Comparison of ENCODE assay signal across 21 mouse cellular contexts in genomic region chr15:97420292-97420691, GRCm38 (mm10).
DNase-seq lines count a peak whose midpoint lies in the region; ATAC-seq lines count a peak whose summit lies in the region.
"Had no signal": no experiment of that assay in that cellular context is flagged by ENCODE, and none has a peak within 500 bp of the region (broad histone marks: within the 10 kb centered on the region; RNA-seq: fewer than 3 reads in every experiment).

No protein-coding gene starts in this region.

- peaks cover 12% of the 10 kb centered on the region for H3K4me1 ChIP-seq in liver, embryonic 12.5 days
- H3K4me1 ChIP-seq: embryonic facial prominence, embryonic 10.5 days; embryonic facial prominence, embryonic 12.5 days; forebrain, embryonic 13.5 days had no signal

- no peak overlapping the region for H3K4me3 ChIP-seq in liver, embryonic 12.5 days
- H3K4me3 ChIP-seq: embryonic facial prominence, embryonic 10.5 days; embryonic facial prominence, embryonic 12.5 days; forebrain, embryonic 13.5 days; forebrain, embryonic 15.5 days had no signal

- no peaks in the 10 kb centered on the region for H3K9me3 ChIP-seq in liver, embryonic 12.5 days (replicated peaks)
- H3K9me3 ChIP-seq: embryonic facial prominence, embryonic 10.5 days; embryonic facial prominence, embryonic 12.5 days; forebrain, embryonic 13.5 days; forebrain, embryonic 15.5 days had no signal

- peaks cover 4% of the 10 kb centered on the region; the same call in 1 of the 2 replicates for H3K27me3 ChIP-seq in liver, embryonic 12.5 days (replicated peaks)
- H3K27me3 ChIP-seq: embryonic facial prominence, embryonic 12.5 days; forebrain, embryonic 13.5 days; forebrain, embryonic 15.5 days had no signal

- no peak overlapping the region for H3K27ac ChIP-seq in liver, embryonic 12.5 days
- H3K27ac ChIP-seq: embryonic facial prominence, embryonic 10.5 days; embryonic facial prominence, embryonic 12.5 days; forebrain, embryonic 13.5 days; forebrain, embryonic 15.5 days had no signal

- ATAC-seq in CD4-positive, CD25-positive, alpha-beta regulatory T cell, adult 4 months: peak; percentile 21
- ATAC-seq in liver, embryonic 12.5 days: no peak
- ATAC-seq: activated CD4-positive, CD25-positive, alpha-beta regulatory T cell, adult 4 months; forebrain, embryonic 13.5 days; forebrain, embryonic 15.5 days; forebrain, postnatal 0 days had no signal

- H3K36me3 ChIP-seq in liver, embryonic 12.5 days: no peaks in the 10 kb centered on the region
- H3K36me3 ChIP-seq: embryonic facial prominence, embryonic 10.5 days; embryonic facial prominence, embryonic 12.5 days; forebrain, embryonic 15.5 days had no signal

- H3K9ac ChIP-seq in liver, embryonic 12.5 days: no peak overlapping the region
- H3K9ac ChIP-seq: embryonic facial prominence, embryonic 12.5 days; forebrain, embryonic 13.5 days; forebrain, embryonic 15.5 days; forebrain, postnatal 0 days had no signal

- peak; percentile 27 for DNase-seq in CD4-positive helper T cell, adult 2 months (ENCODE audit: low read depth, low spot score)
- peak; percentile 41 for DNase-seq in induced T-regulatory cell, adult 2 months (ENCODE audit: low read depth)
- no peak for DNase-seq in heart, adult 9 months (ENCODE audit: low spot score in 2 of 2)
- no peak for DNase-seq in adrenal gland, postnatal 25 days
- DNase-seq in lung, postnatal 10 days: no peak
- DNase-seq: adrenal gland, adult 8-10 months; adrenal gland, postnatal 14 days; B cell, adult 2 months; cerebellum, adult 11 months; cerebellum, adult 2 months; cerebellum, adult 9-10 months; cerebellum, postnatal 10 days; cerebellum, postnatal 25 days; forebrain, postnatal 0 days had no signal

- WGBS in liver, embryonic 12.5 days (ENCODE audit: insufficient replicate concordance): 68% methylated on average over 2 of the region's 2 CpGs

- no peak overlapping the region for H3K4me2 ChIP-seq in liver, embryonic 12.5 days
- H3K4me2 ChIP-seq: embryonic facial prominence, embryonic 12.5 days; forebrain, embryonic 13.5 days; forebrain, embryonic 15.5 days had no signal

Comparison
In these comparisons a context has a peak if more than half of its experiments do, and no peak if none do; other contexts are left out.
1. DNase-seq: peak in CD4-positive helper T cell, adult 2 months (single experiment) and induced T-regulatory cell, adult 2 months (single experiment); none in heart, adult 9 months (0 of 2), adrenal gland, postnatal 25 days (single experiment) and lung, postnatal 10 days (single experiment).